Mouse (Mus musculus) brain, embryonic 14.5 days (tissue): ENCODE data around the gene Astn2. TPM values are rescaled to one million over a fixed set of nuclear protein-coding genes. Genes with fewer than 3 reads are reported as not detected.

Experiments
- DNase-seq: peaks from one replicate; pipeline ENCODE4 v3.0.0-alpha.2; 2011; ENCODE audit warnings: low read depth
- CTCF ChIP-seq: fragments of 200-500 bp; IDR thresholded peaks from 2 replicates; pipeline ENCODE4 v1.5.1; 2012; ENCODE audit warnings: inconsistent platforms, mild to moderate bottlenecking, moderate library complexity, borderline replicate concordance; ENCODE audit not compliant: insufficient read depth, insufficient read length; ENCODE audit errors: extremely low read depth
- POLR2A ChIP-seq: fragments of 200-500 bp; IDR thresholded peaks from 2 replicates; pipeline ENCODE4 v1.6.1; 2012; ENCODE audit warnings: mild to moderate bottlenecking, inconsistent platforms, borderline replicate concordance; ENCODE audit not compliant: poor library complexity, insufficient read depth, insufficient read length, severe bottlenecking; ENCODE audit errors: extremely low read depth
- polyA plus RNA-seq: library from polyadenylated mRNA; depleted of rRNA; stranded (reverse); fragments of >200 nt; gene quantifications from 2 replicates; pipeline ENCODE4 v1.2.3, GENCODE M21; 2012

Gene Astn2
- polyA plus RNA-seq, 1 experiment, result 23.7 TPM

DNA sequence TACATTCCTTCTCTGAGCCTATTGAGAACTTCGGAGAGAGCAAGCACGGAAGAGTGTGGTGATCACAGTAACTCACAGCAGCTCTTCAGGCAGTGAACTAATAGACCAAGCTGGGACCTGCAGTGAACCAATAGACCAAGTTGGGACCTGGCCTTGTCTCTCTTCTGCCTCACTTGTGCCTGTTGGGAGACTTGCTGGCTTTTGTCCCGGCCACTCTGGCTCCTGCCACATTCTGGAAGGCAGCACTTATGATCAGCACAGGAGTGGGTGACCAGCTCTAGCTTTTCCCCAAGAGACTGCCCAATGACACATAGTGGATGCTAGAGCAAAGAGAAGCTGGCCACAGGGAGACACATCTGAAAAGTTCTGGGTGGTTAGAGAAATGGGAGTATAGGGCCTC is 597.1 kb downstream of the Astn2 start:
- DNase-seq, result no peak
- TF ChIP-seq CTCF (no peak), POLR2A (no peak)

DNA sequence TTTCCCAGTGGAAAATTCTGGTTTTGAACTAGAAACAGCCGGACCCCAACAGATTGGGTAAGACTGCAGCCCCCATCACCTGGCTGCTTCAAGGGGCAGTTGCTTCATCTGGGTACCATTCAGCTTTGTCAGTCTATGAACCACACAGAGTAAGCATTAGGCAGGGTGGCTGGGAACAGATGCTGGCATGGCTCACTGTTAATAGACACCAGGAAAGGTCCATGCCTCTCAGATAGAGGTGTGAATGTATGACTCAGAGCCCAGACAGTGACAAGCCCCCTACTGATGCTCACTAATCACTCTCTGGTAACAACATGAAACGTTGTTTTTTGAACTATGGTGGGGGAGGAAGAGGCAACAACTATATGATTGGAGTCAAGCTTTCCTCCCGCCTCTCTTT is 603.2 kb downstream of the Astn2 start:
- TF ChIP-seq CTCF, result no peak
- TF ChIP-seq POLR2A, result no peak
- DNase-seq, result peak; percentile 44

DNA sequence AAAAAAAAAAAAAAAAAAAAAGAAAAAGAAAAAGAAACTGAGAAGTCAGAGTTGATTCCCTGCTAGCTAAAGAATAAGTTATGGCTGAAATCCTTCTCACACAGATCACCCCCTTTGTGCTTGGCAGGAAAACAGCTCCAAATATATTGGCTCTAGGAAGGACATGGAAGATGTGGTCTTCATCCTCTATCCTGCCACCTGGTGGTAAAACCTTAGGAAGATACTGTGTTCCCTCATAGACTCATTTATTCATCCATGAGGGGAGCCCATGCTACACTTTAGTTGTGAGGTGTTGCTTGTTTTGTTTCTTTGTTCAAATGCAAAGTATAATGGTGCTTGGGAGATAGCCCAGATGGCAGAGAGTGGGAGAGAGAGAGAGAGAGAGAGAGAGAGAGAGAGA is 613.4 kb downstream of the Astn2 start:
- TF ChIP-seq CTCF (no peak), POLR2A (no peak)
- peak; percentile 30 for DNase-seq

DNA sequence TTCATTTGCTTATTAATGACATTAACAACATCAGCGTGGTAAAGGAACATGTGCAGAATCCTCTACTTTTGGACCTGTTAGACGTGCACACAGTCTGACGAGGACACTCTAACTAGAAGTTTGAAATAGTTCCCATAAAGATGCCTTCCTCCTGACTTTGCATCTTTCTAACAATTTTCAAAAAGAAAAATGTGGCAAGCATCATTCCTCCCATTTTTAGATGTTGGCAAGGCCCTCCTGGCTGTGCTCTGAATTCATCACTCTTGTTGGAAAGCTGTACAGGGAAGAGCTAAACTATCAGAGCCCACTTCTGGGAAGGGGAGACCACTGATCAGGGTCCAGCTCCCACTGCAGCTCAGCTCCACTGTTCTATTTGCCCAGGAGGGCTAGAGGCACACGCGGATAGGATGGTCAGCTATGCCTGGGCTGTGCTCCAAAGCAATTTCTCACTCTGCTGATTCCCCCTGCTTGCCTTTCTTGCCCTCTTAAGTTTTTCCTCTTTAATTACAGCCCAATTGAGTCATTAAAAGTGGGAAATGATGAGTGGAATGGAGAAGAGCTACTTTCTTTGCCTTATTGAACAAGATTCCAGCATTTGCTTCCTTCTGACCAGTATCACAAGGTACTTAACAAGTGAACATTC is 630.9 kb downstream of the Astn2 start:
- TF ChIP-seq CTCF (no peak), POLR2A (no peak)
- DNase-seq, result no peak

DNA sequence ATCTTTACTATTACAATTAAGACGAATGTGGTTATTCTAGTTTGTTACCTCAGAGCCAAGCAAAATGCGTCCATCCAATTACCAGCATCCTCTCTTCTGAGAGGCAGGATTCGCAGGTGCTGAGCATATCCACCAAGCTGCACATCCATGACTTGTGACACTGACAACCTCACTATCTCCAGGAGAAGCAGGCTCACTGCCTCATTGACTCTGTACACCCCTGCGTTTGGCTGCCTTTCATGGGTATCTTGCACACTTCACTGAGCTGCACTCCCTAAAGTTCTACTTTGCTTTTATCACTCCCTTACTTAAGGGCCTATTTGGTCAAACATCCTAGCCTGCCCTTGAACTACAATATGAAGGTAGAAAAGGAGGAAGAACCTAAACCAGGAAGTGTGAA is 633.5 kb downstream of the Astn2 start:
- TF ChIP-seq POLR2A (no peak), CTCF (no peak)
- DNase-seq, result no peak

DNA sequence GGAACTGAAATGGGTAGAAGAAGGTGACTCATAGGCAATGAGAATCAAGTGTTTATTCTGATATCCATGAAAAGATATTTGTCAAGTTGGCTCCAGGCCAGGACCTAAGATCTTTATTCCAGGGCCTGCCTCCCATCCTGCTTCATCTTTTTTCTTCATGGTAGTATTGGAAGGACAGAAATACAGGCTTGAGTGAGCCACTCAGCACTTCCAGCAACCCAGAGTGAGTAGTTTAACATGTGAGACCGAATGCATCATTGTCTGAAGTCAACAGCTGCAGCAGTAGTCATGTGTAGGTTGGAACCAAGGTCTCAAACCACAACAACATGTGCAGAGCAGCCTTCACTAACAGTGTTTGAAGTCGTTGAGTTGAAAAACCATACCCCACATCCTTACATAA is 636.5 kb downstream of the Astn2 start:
- DNase-seq, result no peak
- no peak for TF ChIP-seq POLR2A

DNA sequence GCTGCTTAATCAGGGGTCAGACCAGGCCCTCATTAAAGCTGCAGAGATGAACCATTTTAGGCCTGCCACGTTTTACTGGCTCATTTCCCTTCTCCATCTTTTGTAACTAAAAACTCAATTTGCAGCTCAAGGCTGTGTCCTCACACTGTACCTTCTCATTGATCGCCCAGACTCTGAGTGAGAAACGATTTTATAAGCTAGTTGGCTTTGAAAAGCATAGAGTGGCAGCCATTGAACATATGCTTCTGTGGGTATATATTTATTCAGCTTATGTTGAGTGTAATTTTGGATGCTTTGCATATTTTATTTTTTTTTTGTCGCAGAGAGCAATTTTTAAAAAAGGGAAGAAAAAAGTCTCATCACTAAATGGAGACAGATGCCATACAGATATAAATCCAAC is 637.0 kb downstream of the Astn2 start:
- DNase-seq, result peak; percentile 49
- TF ChIP-seq CTCF (no peak), POLR2A (no peak)

DNA sequence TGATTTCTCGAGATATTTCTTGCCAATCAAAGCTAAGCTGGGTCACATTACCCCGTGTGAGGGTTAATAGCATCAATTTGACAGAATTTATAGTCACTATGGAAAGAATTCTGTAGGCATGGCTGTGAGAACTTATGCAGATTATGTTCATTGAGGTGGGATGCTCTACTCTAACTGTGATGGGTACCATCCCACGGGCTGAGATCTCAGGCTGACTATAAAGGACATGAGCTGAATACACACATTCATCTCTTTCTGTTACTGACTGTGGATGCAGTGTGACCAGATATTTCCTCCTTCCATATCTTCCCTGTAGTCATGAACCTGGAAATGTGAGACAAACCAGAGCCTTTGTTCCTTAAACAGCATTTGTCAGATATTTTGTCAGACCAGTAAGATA is 639.1 kb downstream of the Astn2 start:
- no peak for DNase-seq
- no peak for TF ChIP-seq POLR2A
- no peak for TF ChIP-seq CTCF

DNA sequence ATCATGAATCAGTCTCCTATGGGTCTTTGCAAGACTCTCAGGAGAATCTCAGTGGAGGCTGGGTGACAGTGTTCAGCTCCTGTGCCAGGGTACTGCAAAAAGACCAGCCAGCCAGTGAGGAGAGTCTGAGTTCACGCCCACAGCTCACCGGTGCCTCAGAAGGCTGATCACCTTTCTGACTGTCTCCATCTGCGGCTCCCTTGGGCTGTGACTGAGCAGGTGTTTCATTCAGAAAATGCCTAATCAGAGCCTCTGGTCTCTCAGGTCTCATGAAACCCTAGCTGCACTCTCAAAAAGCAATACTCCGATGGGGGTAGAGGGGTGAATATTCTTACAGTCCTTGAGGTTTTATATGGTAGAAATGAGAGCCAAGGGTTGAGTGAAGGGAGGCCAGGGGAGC is 640.1 kb downstream of the Astn2 start:
- no peak for DNase-seq
- TF ChIP-seq POLR2A, result no peak
- no peak for TF ChIP-seq CTCF

DNA sequence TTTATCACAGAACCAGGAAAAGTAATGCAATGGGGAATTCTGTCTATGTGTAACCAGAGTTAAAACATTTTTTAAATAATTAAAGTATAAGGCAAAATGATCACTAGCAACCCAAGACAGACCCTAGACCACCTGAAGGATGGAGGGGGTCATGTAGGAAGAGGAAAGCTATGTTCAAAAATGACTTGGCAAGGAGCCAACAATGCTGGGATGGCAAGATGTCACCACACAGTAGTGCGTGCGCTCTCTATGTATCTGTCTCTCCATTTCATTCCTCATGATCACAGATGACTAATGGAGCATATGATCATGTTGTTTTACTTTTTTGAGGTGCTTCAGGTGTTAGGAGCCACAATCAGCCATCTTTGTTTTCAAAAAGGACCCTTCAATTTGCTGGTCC is 640.6 kb downstream of the Astn2 start:
- DNase-seq, result no peak
- TF ChIP-seq CTCF, result no peak

DNA sequence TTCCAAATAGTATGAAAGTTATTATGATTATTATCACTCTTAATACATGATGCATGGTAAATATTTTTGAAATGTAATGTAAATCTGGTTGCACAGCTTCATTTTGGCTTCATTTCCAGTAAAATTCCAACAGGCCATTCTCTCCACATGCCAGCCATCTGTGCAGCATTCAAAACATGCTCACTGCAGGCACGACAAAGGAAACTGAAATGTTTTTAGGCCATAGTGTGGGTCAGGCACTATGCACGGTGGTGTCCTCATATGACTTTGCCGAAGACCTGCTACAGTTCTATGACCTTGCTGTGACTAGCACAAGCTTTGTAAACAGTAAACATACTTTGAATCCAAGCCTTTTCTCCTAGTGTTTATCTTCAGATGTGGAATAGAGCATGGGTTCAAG is 642.3 kb downstream of the Astn2 start:
- no peak for DNase-seq
- no peak for TF ChIP-seq CTCF
- no peak for TF ChIP-seq POLR2A

DNA sequence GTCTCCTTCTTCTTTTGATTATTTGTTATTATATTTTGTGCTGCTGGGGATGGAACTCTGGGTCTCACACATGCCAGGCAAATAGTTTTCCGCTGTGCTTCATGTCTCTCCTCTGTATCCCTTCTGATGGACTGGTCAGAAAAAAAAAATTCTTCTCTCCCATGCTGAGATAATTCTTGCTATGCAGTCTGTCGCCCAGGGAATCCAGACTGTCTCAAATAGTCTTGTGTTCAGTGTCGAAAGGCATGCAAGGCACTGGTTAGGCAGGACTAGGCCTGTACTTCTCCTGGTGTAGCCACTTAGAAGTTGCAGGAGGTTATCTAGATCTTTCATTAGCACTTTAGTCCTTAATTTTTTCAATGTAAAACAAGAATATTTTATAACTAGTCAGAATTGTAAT is 642.8 kb downstream of the Astn2 start:
- DNase-seq, result no peak
- TF ChIP-seq POLR2A (no peak), CTCF (no peak)

DNA sequence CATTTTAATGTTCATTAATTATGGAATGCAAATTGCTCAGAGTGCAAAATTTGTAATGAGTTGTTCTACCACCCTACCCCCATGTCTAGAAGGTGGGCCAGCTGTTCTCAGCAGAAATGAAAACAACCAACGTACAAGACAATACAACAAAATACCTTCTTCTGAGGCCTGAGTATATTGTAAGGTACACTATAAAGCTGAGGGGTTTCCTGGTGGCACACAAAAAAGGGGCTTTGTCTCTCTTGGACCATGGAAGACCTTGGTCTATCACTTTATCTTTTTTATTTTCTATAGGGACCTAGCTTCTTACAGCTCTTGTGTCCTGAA is 645.6 kb downstream of the Astn2 start:
- TF ChIP-seq POLR2A, result no peak
- no peak for TF ChIP-seq CTCF
- no peak for DNase-seq
